Mouse (Mus musculus): ENCODE data around the gene Mbnl2. TPM values are rescaled to one million over a fixed set of nuclear protein-coding genes. Genes with fewer than 3 reads are reported as not detected.

Mbnl2 gene
- total and polyA plus RNA-seq, 3 experiments, result 109 to 232 (median 219) TPM

DNA sequence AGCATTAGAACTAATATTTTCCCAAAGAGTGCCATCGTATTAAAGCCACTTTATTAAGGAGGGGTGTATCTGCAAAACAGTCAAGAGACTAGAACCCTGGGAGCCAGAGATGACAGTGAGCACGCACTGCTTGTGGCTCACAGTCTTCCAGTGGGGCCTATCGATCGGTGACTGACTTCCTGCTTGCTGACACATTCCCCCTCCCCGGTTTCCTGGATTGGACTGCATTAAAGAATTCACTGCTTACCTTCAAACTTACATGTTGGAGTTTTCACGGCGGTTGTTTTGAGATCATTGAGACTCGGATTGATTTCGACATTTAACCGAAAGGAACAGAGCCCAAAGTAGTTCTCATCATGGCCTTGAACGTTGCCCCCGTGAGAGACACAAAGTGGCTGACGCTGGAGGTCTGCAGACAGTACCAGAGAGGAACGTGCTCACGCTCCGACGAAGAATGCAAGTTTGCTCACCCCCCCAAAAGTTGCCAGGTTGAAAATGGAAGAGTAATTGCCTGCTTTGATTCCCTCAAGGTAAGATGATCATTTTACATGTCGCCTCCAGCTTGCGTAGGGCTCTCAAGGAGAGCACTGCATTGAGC is 49.5 kb downstream of the Mbnl2 start:
- peak; percentile 50 for DNase-seq

DNA sequence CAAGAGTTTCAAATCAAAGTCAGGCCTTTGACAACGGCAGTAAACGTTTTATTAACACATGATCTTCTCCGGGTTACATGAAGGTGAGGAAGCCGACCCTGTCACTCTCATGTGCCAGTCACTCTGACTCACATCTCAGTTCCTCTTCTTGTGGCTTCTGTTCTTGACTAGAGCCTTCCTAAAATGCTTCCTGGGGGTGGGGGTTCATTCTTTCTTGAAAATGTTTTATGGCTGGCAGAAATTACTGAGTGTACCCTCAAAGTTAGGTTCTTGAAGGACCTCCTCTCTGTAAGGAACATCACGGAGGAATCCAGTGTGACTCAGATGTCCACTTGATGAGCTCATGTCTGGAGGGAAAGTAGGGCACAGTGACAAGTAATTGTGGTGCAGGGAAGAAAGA is 50.2 kb downstream of the Mbnl2 start:
- DNase-seq, result peak; percentile 70

DNA sequence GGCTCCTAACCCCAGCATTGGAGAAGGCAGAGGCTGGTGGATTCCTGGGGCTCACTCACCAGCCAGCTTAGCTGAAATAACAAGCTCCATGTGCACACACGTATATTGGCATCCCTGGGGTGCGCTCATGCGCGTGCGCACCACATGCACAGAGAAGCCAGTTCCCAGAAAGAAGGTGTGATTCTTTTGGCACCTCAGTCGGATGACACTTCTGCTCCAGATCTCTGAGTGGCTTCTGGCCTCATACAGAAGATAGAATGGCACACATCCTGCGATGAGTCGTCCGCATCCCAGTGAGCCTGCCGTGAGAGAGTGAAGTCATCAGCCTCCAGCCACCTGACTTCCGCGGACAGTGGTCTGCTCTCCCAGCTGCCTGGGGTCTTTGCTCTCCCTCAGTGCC is 55.0 kb downstream of the Mbnl2 start:
- DNase-seq, result no peak

DNA sequence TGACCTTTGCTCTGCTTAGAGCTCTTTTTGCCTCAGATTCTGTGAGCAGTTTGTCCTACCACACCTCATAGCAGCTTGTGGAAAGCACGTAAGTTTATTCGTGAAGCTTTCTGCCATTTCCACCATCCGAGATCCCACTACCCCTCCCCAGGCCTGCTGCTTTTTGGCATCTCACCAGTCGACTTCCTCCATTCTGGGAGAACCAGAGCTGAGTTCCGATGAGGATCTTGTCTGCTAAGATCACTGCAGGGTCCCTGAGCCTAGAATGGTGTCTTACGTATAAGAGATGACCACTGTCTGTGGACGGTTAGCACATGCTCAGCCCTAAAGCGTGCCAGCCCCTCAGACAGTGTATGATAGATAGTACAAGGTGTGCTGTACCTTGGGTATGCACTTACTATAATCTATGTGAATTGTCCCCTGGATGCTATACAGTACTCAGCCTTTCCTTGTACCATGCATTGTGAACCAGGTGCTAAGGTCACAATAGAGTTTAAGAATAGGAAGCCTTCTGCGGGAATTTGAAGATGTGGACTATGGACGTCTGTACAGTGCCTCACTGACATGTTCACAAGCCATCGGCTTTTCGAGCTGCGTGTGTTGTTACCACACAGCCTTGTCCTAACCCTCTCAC is 55.5 kb downstream of the Mbnl2 start:
- DNase-seq, result no peak

DNA sequence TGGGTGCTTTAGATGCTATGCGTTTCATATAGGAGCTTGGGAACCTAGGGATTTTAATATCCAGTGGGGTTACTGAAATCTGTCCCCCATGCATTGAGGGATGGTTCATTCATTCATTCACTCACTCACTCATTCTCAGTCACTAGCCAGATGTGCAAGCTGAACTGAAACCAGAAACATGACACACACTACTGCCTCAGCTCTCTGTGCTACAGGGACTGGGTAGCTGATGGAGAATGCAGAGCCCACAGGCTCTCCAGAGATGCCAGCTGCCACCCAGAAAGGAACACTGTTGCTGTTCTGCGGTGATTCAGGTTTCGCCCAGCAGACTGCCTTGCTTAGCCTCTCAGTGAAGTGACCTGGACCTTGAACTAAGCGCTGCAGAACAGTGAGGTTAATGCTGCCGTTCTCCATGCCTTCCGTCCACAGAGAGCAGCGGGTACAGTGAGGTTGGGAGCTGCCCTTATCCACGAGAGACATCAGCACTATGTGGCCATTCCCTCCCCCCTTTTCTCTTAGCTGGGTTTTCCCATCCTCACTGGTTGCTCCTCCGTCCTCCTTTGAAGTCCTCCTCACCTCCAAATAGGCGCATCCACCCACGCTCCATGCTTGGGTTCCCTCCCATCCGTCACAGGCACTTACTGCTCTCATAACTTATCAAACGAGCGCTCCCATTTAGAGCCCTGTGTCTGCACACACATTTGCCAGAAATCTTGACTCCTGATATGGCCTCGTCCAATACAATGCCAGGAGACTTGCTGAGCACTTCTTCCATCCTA is 58.2 kb downstream of the Mbnl2 start:
- DNase-seq, result peak; percentile 52

DNA sequence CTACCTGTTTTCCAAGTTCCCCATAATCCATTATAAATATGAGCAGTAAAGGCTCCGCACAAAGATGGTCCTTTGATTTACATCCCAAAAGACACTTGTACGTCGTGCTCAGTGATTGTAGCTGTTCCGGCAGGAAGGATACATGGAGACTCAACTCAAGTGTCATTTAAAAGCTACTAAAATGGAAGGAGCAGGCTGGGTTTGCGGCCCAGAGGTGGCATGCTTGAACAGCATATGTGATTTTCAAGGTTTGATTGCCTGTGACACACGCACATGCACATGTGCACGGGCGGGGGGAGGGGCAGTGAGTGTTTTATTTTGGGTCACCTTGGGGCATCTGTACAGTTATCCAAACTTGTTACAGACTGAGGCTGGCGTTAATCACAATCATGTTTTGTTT is 59.9 kb downstream of the Mbnl2 start:
- no peak for DNase-seq

DNA sequence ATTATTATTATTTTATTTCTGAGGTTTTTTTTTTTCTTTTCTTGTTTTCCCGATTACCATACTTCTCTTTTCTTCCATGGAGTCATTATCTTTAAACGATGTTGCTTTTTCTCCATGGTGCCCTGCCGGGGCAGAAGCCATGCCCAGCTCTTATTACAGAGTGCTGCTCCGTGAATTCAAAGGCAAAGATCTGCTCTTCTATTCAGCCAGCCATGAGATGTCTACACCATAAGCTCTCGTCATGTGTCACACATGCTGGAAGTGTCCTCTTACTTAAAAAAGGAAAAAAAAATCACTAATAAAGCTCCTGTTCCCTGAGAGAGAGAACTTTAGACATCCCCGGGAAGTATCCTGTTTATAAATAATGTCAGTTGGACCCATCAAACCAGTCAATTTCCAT is 60.4 kb downstream of the Mbnl2 start:
- no peak for DNase-seq

DNA sequence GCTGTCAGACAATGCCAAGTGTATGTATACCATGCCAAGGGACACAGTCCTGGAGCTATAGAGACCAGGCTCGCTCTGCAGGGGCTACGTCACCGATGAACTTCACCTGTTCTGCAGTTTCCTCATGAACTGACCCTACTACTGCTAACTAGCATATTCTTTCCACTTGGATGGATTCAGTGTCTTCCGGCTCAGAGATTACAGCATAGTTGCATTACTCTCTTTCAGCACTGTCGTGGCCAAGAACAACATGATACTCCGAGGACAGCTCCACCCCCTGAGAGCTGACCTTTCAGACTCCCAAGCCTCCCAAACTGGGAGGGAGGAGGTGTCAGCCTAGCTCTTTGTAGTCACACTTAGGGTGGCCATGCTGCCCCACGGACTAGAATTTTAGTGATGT is 60.9 kb downstream of the Mbnl2 start:
- DNase-seq, result peak; percentile 91

DNA sequence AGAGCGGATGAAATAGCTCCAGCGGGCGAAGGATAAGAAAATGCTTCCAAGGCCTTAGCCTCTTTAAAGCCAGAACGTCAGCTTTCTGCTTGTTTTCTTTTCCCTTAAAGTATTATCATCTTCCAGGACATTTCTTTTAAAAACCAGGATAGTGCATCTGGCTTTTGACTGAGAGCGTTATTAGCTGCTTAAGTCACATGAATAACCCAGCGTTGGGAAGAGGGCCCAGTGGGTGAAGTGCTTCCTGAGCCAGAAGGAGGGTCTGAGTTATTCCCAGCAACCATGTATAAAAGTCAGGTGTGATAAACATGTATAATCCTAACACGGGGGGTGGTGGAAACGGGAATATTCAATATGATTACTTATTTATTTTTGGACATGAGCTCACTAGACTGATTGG is 61.4 kb downstream of the Mbnl2 start:
- no peak for DNase-seq

DNA sequence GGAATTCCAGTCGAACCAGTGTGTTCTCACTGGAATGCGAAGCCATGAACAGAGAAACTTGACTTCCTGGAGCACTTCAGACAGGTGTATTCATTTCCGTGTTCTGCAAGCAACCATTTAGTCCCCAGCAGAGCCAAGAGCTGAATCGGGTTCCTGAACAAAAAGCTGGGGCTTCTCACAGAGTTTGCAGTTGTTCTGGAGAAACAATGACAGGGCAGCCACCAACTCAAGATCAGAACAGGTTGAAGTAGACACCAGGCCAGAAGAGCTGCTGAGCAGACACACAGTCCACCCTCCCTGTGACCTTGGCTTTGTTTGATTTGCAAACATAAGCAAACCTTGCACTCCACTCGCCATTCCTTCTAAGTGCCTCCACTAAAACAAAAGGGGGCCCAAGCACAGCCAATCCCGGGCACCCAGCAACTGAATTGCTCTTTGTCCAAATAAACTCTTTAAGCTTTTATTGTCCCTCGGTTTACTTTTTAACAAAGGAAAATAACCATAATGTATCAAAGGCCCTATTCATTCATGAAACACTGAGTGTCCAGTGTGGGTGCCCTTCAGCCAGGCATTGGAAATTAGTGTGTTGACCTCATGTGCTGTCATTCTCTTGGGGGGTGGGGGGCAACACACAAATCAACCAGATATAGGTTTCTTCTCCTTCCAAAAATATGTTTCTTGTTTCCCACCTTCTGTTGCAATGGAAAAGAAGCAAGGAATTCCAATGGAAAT is 62.4 kb downstream of the Mbnl2 start:
- peak; percentile 54 for DNase-seq

DNA sequence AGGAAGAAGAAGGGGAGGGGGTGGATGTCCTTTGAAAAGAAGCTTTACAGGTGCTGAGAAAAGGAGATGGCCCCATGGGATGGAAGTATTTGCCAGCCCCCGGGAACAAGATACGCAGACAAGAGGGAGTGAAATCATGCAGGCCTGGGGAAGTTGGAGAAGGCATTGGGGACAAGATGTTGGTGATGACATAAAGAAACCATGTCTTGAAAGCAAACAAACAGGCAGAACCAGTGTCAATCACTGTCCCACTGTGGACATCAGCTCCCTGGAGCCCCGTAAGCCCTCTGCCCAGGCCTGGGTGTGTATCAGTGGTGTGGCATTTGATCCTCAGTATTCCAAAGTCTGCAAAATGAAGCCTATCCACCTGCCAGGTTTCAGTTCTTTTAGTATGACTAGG is 63.2 kb downstream of the Mbnl2 start:
- DNase-seq, result no peak

DNA sequence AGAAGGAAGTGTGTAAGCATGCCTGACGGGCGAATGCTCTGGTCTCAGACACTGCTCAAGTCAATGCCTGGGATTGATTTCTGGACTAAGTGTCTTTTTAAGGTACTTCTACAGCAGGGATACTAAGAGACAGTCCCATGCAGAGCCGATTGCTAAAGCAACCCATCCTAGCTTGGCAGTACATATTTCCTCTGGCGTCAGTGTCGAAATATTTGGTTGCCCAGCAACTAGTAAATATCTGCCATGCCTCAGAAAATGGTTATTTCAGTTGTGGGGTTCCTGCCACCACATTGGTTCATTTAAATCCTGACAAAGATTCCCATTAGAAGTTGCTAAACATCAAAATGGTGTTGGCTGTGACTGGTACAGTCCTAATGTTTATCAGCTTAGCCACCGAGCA is 66.4 kb downstream of the Mbnl2 start:
- no peak for DNase-seq

DNA sequence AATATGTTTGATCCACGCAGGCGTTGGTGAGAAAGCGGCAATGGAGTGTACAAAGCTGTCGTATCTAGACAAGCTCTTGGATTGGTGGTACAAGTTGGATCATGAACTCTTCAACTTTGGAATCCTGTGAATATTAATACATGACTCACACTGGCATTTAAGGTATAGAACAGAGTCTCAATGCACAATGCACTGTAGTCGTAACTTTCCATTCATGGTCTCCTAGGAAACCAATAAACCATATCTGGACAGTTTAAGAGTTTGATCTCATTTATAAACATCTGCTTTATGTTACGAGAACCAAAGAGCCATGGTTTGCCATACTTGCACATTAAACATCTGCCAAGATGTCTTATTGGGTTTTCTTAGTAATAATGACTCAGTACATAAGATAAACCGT is 66.9 kb downstream of the Mbnl2 start:
- no peak for DNase-seq

DNA sequence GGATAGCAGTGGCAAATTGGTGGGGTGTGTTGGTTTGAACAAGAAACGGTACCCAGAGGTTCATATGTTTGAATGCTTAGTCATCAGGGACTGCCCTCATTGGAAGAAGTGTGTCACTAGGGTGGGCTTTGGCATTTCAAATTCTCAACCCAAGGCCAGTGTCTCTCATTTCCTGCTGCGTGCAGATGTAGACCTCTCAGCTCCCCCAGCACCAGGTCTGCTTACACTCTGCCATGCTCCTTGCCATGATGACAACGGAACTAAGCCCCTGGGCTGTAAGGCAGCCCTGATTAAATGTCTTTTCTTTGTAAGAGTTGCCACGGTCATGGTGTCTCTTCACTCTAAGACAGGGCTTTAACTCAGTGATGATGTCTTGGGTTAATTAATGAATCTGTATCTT is 69.2 kb downstream of the Mbnl2 start:
- DNase-seq, result no peak

DNA sequence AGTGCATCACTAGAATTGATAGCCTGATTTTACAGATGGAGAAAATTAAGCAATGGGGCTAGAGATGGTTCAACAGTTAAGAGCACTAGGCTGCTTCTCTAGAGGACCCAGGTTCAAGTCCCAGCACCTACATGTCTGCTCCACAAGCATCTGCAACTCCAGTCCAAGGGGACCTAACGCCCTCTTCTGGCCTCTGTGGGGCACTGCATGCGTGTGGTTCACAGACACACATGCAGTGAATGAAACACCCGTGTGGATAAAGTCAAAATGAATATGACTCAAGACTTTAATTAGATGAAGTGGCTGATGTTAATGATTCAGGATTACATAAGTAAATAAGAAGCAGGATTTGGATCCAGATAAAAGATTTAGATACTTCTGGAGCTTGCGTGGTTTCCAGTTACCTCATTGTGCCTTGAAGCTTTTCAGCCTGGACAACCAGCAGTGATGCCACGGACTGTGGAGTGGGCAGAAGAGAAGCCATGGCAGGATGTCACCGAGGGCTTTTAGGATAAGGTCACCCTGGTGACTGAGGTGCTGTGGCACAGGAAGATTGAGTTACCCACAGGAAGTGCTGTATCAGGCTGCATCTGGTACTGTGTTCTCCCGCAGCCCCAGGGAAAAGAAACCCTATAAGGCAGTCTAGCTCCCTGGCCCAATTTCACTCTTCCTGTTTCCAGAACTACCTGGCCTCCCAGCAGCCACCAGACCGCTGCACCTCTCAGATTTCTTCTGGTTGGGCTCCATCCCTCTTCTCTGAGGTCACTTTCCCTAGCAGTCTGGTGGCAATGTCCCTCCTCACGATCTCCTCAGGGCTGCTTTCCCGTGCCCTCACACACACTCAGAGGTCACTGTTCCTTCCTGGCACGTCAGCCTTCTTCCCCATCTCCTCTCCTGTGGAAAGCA is 72.2 kb downstream of the Mbnl2 start:
- no peak for DNase-seq

DNA sequence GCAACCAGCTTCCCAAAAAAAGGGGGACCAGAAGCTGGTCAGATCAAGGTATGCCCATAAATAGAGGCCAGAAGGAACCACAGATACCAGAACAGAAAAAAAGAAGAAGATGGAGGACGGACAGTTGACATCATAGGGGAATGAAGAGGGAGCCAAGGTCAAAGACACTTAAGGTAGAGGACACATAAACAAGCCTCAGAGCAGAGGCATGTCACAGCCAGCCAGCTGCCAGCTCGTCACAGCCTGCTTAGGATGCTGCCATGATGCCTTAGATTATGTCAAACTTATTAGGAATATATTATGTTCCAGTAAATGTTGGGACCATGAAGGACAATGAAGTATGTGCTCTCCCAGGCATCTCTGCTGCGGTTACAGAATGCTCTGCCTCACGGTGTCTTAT is 73.9 kb downstream of the Mbnl2 start:
- DNase-seq, result no peak

DNA sequence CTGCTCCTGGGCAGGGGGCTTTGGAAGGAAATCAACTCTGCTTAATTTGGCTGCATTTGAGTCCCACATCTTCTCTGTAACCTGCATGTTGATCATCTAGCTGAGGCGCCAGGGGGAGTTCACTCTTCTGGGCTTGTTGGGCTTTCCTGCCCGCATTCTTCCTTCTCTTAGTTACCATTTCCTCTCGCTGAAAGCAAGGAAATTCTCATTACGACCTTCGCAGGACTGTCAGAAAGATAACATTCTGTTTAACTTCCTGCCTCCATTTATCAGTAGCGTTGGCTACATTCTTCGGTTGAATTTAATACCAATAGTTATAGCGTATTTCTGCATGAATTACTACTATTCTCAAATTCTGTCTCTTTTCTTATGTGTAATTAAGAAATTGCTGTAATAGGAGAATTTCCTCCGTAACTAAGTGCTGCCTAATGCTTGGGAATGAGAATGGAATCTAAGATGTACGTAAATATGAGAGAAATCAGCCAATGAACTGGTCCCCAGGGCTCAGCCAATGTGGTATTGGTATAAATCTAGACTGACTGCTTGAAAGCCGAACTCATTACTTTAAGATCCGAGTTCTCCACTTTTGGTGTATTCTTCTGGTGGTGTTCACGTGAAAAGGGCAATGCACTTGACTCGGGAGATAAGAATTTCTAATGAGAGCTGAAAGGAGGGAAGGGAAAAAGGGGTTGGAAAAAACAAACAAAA is 76.8 kb downstream of the Mbnl2 start:
- DNase-seq, result no peak

DNA sequence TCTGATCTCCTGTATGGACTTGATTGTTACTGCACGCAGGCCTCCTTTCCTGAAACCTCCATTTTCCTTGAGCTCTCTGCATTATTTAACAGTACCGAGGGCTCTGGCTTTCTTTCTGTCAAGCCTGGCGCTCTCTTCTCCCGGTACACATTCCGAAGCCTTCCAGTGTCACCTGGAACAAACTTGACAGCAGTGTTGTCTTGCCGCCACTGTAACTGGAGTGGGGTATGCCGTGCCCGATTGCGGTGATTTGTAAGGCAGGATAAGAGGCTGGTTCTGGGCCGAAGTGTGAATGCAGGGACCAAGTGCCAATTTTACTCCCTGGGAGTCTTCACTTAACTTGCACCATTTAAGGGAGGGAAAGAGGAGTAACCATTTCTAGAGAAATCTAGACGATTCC is 77.7 kb downstream of the Mbnl2 start:
- DNase-seq, result no peak

DNA sequence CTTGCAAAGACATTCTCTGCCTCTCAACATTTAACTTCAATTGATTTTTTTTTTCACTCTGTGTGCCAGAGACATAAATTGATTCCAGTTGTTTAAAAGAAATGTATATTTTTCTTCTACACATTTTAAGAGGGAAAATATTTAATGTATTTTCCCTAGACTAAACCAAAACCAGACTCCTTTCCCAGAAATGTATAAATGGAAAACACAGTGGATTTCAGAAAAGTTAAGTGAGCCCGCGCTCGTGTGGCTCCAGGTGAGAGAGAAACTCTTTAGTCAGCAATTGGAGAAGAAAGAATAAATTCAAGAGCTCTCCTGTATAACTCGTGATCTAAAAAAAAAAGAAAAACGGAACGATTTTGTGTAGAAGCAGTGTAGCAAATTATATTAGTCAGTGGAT is 79.1 kb downstream of the Mbnl2 start:
- no peak for DNase-seq

DNA sequence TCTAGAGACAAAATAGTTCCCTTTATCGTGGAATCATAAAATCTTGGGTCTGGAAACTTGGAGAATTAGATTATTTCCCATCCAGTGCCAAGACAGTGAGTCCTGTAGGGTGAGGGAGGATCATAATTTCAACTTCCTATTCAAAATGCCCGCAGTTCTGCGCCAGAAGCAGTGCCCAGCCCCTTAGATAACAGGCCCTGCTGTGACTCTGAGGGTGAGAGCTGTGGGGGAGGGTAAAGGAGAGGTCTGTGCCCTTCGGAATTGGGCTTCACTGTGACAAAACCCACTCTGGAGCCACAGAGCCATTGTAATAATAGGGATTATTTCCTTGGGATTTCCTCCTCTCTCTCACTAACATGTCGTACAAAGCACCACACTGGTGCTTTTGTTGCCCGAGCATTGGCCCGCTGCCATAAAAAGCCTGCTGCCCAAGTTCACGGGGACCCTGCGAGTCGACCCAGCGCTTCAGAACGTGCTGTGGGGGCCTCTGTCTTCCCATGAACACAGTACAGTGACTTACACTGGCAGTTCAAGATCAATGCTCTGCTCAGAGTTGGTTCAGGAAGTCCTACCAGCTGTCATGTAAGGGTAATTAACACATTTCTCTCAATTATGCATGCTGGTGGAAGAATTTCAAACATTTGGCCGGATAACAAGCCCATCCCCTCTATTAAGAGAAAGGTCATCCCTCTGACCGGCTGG is 79.7 kb downstream of the Mbnl2 start:
- peak; percentile 67 for DNase-seq
